Mouse (Mus musculus): ENCODE measurements around the gene Tbc1d21. TPM values are rescaled to one million over a fixed set of nuclear protein-coding genes. Genes with fewer than 3 reads are reported as not detected.

Tbc1d21 gene
- polyA plus RNA-seq, 1 experiment from 2014 or later: not detected

- Histone ChIP-seq H3K9me3 (no peaks in the 10 kb centered on the region), H3K27ac (no peak overlapping the region), H3K4me1 (replicated peaks) (no peaks in the 10 kb centered on the region), H3K36me3 (no peaks in the 10 kb centered on the region), H3K9ac (no peak overlapping the region), H3K4me3 (replicated peaks) (no peak overlapping the region), H3K27me3 (replicated peaks) (no peaks in the 10 kb centered on the region), H3K4me2 (replicated peaks) (no peak overlapping the region)
- WGBS: 64% methylated on average over 3 of the region's 3 CpGs
- ATAC-seq: no peak
These were observed 39.0 kb downstream of the Tbc1d21 start for GRCm38 (mm10) chr9:58331276-58331675.

- H3K4me1 ChIP-seq (replicated peaks): no peaks in the 10 kb centered on the region
These were observed 40.0 kb downstream of the Tbc1d21 start for GRCm38 (mm10) chr9:58330293-58330692.

DNA sequence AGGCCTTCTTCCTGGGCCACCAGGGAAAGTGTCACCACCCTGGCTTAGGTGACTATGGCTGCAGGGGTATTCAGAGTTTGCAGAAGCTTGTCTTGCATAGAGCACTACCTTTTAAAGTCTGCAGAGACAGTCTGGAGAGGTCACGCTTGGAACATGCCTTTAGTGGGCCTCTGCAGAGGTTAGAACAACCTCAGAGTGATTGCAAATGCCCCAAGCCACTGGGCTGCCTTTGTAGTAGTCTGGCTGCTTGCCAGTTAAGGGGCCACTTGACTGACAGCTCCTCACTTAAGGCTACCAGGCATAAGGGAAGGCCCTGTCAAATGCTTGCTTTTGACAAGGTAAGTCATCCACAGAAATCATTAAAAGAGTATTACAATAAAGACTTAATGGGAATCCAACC, 42.9 kb downstream of the Tbc1d21 start:
- H3K4me3 ChIP-seq (replicated peaks): no peak overlapping the region
- no peak overlapping the region for H3K9ac ChIP-seq
- no peaks in the 10 kb centered on the region for H3K9me3 ChIP-seq
- H3K4me2 ChIP-seq (replicated peaks): no peak overlapping the region
- no peak for ATAC-seq
- H3K27ac ChIP-seq: no peak overlapping the region
- H3K4me1 ChIP-seq (replicated peaks): no peaks in the 10 kb centered on the region
- WGBS: 67% methylated on average over 1 of the region's 1 CpGs
- H3K27me3 ChIP-seq (replicated peaks): no peaks in the 10 kb centered on the region
- H3K36me3 ChIP-seq: no peaks in the 10 kb centered on the region

More at GRCm38 (mm10) chr9:58330293-58330692, 40.0 kb downstream of the Tbc1d21 start:
- whole genome bisulfite sequencing: 23% methylated on average over 5 of the region's 5 CpGs
- Histone ChIP-seq H3K9ac (no peak overlapping the region), H3K9me3 (no peaks in the 10 kb centered on the region), H3K27ac (no peak overlapping the region), H3K27me3 (replicated peaks) (no peaks in the 10 kb centered on the region), H3K4me3 (replicated peaks) (no peak overlapping the region), H3K4me2 (replicated peaks) (no peak overlapping the region), H3K36me3 (no peaks in the 10 kb centered on the region)
- ATAC-seq: no peak

GRCm38 (mm10) chr9:58326477-58327180, 43.6 kb downstream of the Tbc1d21 start:
- ATAC-seq: no peak
- Histone ChIP-seq H3K9ac (no peak overlapping the region), H3K27ac (no peak overlapping the region), H3K9me3 (no peaks in the 10 kb centered on the region), H3K27me3 (replicated peaks) (no peaks in the 10 kb centered on the region), H3K4me3 (replicated peaks) (no peak overlapping the region), H3K4me2 (replicated peaks) (no peak overlapping the region), H3K4me1 (replicated peaks) (no peaks in the 10 kb centered on the region), H3K36me3 (no peaks in the 10 kb centered on the region)
- WGBS: 17% methylated on average over 4 of the region's 4 CpGs

DNA sequence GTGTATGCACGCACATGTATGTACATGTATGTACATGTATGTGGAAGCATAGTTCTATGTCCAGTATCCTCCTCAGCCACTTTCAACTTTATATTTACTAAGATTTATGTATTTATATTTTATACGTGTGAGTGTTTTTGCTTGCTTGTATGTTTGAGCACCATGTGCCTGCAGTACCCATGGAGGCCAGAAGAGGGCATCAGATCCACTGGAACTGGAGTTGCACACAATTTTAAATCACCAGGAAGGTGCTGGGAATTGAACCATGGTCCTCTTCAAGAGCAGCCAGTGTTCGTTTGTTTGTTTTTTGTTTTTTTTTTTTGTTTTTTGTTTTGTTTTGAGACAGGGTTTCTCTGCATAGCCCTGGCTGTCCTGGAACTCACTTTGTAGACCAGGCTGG, 48.6 kb downstream of the Tbc1d21 start:
- no peak overlapping the region for H3K4me2 ChIP-seq (replicated peaks)
- H3K9me3 ChIP-seq: no peaks in the 10 kb centered on the region
- WGBS: 96% methylated on average over 3 of the region's 3 CpGs
- H3K36me3 ChIP-seq: no peaks in the 10 kb centered on the region
- no peak overlapping the region for H3K27ac ChIP-seq
- no peak for ATAC-seq
- no peaks in the 10 kb centered on the region; the same call in 1 of the 2 replicates for H3K27me3 ChIP-seq (replicated peaks)
- no peak overlapping the region for H3K4me3 ChIP-seq (replicated peaks)
- H3K9ac ChIP-seq: no peak overlapping the region
- H3K4me1 ChIP-seq (replicated peaks): peaks cover 4% of the 10 kb centered on the region; the same call in 1 of the 2 replicates

DNA sequence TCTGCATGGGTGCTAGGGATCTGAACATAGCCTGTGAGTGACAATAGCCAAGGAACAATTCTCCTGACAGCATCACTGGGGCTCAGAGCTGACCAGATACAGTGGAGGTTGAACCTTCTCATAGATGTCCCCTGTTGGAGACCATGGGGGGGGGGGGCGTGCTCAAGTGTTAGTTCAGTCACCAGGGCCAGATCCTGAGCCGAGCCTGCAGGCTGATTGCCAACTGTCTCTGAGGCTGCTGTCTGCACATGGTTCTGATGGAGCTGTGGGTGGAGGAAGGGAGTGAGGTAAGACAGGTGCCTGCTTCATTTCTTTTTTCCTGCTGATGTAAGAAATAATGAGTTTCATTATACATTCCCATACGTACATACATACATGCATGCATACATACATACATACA, 51.9 kb downstream of the Tbc1d21 start:
- H3K4me3 ChIP-seq (replicated peaks): no peak overlapping the region
- 70% methylated on average over 3 of the region's 3 CpGs for WGBS
- H3K36me3 ChIP-seq: no peaks in the 10 kb centered on the region
- peaks cover 22% of the 10 kb centered on the region for H3K4me1 ChIP-seq (replicated peaks)
- H3K9ac ChIP-seq: no peak overlapping the region
- no peaks in the 10 kb centered on the region for H3K9me3 ChIP-seq
- no peak overlapping the region for H3K4me2 ChIP-seq (replicated peaks)
- ATAC-seq: no peak
- H3K27ac ChIP-seq: no peak overlapping the region
- no peaks in the 10 kb centered on the region; the same call in 1 of the 2 replicates for H3K27me3 ChIP-seq (replicated peaks)

GRCm38 (mm10) chr9:58317381-58317780, 52.9 kb downstream of the Tbc1d21 start:
- Histone ChIP-seq H3K27ac (no peak overlapping the region), H3K4me1 (replicated peaks) (peaks cover 31% of the 10 kb centered on the region), H3K4me2 (replicated peaks) (no peak overlapping the region), H3K9me3 (no peaks in the 10 kb centered on the region), H3K27me3 (replicated peaks) (peaks cover 6% of the 10 kb centered on the region), H3K36me3 (no peaks in the 10 kb centered on the region), H3K4me3 (replicated peaks) (no peak overlapping the region), H3K9ac (no peak overlapping the region)
- 43% methylated on average over 3 of the region's 3 CpGs for WGBS
- ATAC-seq: no peak

DNA sequence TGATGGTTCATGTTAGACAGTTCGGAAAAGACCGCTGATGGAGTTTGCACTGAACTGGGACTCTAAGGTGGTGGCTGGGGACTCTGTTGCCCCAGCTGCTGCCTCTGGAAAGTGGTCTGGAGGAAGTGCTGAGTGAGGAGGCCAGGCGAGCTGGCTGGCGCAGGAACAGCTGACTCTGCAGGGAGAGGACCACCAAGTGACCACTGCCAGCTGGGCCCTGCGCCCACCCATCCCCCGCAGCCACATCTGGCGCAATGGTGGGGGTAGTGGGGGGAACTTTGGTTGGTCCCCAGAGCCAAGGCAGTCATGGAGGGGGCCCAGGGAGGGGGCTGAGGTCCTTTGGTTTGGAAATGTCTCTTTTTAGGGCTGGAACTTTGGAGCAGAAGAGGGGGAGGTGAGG, 53.5 kb downstream of the Tbc1d21 start:
- peaks cover 11% of the 10 kb centered on the region for H3K27me3 ChIP-seq (replicated peaks)
- no peak overlapping the region for H3K4me3 ChIP-seq (replicated peaks)
- no peak for ATAC-seq
- H3K9me3 ChIP-seq: no peaks in the 10 kb centered on the region
- peaks cover 37% of the 10 kb centered on the region for H3K4me1 ChIP-seq (replicated peaks)
- no peak overlapping the region for H3K9ac ChIP-seq
- H3K27ac ChIP-seq: no peak overlapping the region
- H3K36me3 ChIP-seq: no peaks in the 10 kb centered on the region
- 71% methylated on average over 7 of the region's 7 CpGs for WGBS
- H3K4me2 ChIP-seq (replicated peaks): no peak overlapping the region

GRCm38 (mm10) chr9:58315850-58316249, 54.4 kb downstream of the Tbc1d21 start:
- WGBS: 89% methylated on average over 2 of the region's 2 CpGs
- Histone ChIP-seq H3K4me2 (replicated peaks) (no peak overlapping the region), H3K36me3 (no peaks in the 10 kb centered on the region), H3K4me1 (replicated peaks) (peaks cover 39% of the 10 kb centered on the region), H3K27ac (peak overlapping the region; percentile 74), H3K9ac (no peak overlapping the region), H3K9me3 (no peaks in the 10 kb centered on the region), H3K4me3 (replicated peaks) (no peak overlapping the region), H3K27me3 (replicated peaks) (peaks cover 17% of the 10 kb centered on the region)
- no peak for ATAC-seq

DNA sequence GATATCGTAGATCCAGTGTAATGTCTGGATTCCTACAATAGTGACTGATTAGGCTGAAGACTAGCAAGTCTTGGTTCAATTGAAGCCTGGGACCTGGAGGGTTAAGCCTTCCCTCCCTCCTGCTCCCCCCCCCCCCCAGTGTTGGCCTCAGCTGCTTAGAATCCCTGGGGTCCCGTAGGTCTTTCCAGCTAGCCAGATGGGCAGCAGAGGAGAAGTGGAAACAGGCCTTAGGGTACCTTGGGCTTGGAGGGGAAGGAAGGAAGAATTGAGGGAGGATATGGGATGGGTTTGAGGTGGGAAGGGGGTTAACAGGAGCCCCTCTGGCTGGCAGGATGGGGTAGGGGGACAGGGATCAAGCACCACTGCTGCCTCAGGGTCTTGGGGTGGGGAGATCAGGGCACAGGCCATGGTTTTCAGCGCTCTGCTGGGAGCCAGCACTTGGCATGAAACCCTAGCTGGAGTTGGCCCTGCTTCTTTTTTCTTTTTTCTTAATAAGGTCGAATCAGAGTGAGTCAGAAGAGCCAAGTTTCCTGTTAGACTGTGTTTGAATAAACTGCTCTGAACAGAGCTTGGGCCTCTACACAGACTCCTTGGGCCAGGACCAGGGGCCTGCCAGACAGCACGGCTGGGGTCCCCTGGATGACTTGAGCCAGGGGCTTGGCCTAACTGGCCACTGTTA, 55.4 kb downstream of the Tbc1d21 start:
- no peak for ATAC-seq
- Histone ChIP-seq H3K27me3 (replicated peaks) (peaks cover 17% of the 10 kb centered on the region), H3K4me1 (replicated peaks) (peaks cover 45% of the 10 kb centered on the region), H3K4me2 (replicated peaks) (0 out of 2 replicates have a peak overlapping the region, but pooled peaks have one; percentile 26), H3K9ac (no peak overlapping the region), H3K4me3 (replicated peaks) (no peak overlapping the region), H3K27ac (peak overlapping the region; percentile 74), H3K36me3 (no peaks in the 10 kb centered on the region), H3K9me3 (no peaks in the 10 kb centered on the region)
- 43% methylated on average over 5 of the region's 5 CpGs for WGBS

- Histone ChIP-seq H3K9ac (peak within 1 kb of the TSS; percentile 56), H3K36me3 (no peaks in the 10 kb centered on the region), H3K27me3 (replicated peaks) (peaks cover 17% of the 10 kb centered on the region), H3K4me2 (replicated peaks) (peak within 1 kb of the TSS; percentile 88), H3K27ac (peak within 1 kb of the TSS; percentile 70), H3K4me3 (replicated peaks) (peak within 1 kb of the TSS; percentile 51), H3K9me3 (no peaks in the 10 kb centered on the region), H3K4me1 (replicated peaks) (peaks cover 57% of the 10 kb centered on the region)
- 2% methylated on average over 21 of the region's 21 CpGs for WGBS
- peak; percentile 72 for ATAC-seq
These were observed 57.3 kb downstream of the Tbc1d21 start, which contains the start of gene Loxl1 for GRCm38 (mm10) chr9:58312944-58313359. Gene Loxl1 (minus strand): TSS chr9:58313186.

GRCm38 (mm10) chr9:58312196-58312943, 57.9 kb downstream of the Tbc1d21 start:
- Histone ChIP-seq H3K4me2 (replicated peaks) (peak overlapping the region; percentile 88), H3K27ac (peak overlapping the region; percentile 70), H3K9ac (peak overlapping the region; percentile 56), H3K4me1 (replicated peaks) (peaks cover 57% of the 10 kb centered on the region), H3K9me3 (no peaks in the 10 kb centered on the region), H3K36me3 (no peaks in the 10 kb centered on the region), H3K4me3 (replicated peaks) (peak overlapping the region; percentile 51), H3K27me3 (replicated peaks) (peaks cover 17% of the 10 kb centered on the region)
- WGBS: 2% methylated on average over 72 of the region's 72 CpGs
- ATAC-seq: peak; percentile 25

All from intestine, embryonic 15.5 days (tissue).